Mouse (Mus musculus) retina, postnatal 7 days (tissue): Measurements from ENCODE around the gene Slc23a3.
A peak's percentile ranks its signal among the peaks of the same experiment; 100 is the strongest.

Experiments used
- DNase-seq: peaks from one replicate; pipeline ENCODE4 v3.0.0-alpha.2; 2012; ENCODE audit warnings: low read depth, low spot score

Slc23a3 gene

DNA sequence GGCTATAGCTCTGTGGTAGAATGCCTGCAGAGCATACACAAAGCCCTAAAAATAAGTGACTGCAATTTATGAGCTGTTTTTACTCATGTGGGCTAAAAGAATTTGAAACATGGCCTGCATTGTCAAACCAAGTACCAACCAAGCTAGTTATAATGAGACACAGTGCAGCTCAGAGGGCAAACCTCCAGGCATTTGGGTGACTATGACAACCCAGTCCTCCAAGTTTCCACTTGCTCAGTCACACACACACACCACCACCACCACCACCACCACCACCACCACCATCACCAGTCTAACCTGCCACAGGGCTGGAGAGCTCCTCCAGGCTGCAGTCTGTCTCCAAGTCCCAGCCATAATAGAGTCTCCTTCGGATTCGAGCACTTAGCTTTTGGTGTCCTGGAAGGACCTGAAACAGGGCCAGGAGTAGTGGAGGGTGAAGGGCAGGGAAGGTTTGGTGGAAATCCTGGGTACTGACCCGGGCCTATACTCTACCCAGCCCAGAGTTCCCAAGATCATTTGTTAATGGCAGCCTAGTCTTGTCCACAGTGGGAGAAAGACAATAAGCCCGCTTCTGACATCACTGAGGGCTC, 7.0 kb upstream of the Slc23a3 start:
- no peak for DNase-seq

- no peak for DNase-seq
These were observed 4.8 kb upstream of the Slc23a3 start for GRCm38 (mm10) chr1:75138448-75138847.

GRCm38 (mm10) chr1:75136730-75137129, 3.0 kb upstream of the Slc23a3 start:
- no peak for DNase-seq

GRCm38 (mm10) chr1:75136293-75136692, 2.6 kb upstream of the Slc23a3 start:
- DNase-seq, result no peak

DNA sequence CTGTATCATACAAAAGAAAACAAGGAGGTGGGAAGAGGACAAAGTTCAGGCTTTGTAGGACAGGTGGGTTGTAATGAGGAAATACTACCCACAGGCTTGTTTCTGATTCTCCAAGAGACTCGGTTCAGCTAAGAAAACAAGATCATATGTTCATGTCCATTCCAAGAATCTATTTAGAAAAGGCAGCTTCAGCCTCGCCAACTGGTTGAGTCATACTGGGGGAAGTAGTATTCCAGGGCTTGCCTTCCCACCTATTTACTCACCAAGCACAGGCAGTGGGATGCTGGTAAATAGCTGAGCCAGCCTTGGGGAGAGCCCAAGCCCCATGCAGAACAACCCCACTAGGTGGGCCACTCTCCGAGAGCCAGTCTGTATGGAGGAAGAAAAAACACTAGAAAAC, 5.0 kb downstream of the Slc23a3 start:
- no peak for DNase-seq

- no peak for DNase-seq
These were observed 8.3 kb downstream of the Slc23a3 start for GRCm38 (mm10) chr1:75125418-75125817.

DNA sequence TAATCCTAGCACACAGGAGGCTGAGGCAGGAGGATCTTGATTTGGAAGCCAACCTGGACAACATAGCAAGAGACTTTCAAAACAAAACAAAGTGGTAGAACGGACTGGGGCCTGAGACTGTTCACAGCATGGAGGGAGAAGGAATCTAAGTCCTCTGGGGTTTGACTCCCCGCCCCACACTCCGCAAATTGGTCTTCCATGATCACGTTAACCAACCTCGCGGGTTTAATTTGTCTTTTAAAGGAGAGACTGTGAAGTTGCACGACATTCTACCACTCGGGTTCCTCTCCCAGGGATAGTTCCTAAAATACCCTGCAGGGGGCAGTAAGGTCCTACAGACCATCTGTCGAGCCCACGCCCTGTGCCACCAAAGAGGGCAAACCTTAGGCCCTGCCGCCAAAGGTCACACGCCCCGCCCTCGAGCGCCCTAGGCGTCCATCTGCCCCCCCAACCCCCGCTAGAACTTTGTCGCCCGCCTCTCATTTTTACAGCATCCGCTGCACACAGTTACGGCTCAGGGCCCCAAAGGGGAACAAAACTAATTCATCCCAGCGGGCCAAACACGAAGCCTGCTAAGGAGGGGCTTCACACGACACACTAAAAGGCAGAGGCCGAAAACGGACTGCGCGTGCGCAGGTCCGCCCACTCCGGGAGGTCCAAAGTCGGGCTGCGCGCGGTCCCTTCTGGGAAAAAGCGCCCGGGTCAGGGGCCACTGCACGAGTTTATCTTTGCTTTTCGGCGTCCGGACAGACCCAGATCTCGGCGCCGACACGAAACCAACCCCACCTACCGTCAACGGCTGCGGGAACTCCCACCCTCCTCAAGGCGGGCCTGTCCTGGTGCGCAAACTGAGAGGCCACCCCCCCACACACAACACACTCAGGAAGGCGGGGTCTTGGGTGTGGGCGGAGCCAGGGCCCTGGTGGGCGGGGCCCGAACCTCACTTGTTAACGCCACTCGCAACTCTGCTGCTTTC, 9.1 kb downstream of the Slc23a3 start, which contains the start of gene Nhej1:
Nhej1 (minus strand) TSS at position 855 of the 976 bp plus-strand sequence.
- peak; percentile 96 for DNase-seq

DNA sequence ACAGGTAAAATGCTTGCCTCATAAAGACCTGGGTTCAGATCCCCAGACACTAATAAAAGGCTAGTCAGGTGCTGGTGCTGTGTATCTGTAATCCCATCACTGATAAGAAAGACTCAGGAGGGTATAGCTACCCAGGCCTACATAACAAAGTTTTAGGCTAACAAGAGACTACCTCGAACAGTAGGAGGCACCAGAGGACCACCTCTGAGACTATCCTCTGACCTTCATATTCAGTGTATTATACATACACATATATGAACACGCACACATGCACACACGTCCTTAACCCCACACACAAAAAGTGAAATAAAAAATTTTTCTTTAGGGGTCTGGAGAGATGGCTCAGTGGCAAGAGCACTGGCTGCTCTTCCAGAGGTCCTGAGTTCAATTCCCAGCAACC, 11.5 kb downstream of the Slc23a3 start:
- DNase-seq, result no peak
